Mouse (Mus musculus) G1E (cell line): ENCODE data around the gene Ccdc187. TPM values are rescaled to one million over a fixed set of nuclear protein-coding genes. Genes with fewer than 3 reads are reported as not detected.

Experiments
- ATAC-seq: 2 replicates; pipeline ENCODE4 v1.8.0; 2016; ENCODE audit warnings: mild to moderate bottlenecking; ENCODE audit not compliant: insufficient number of reproducible peaks, poor library complexity, low FRiP score, severe bottlenecking; ENCODE audit errors: extremely low read depth
- DNase-seq: peaks from one replicate; pipeline ENCODE4 v3.0.0; 2012; ENCODE audit warnings: low spot score
- H3K27me3 ChIP-seq: 2 replicates; pipeline ENCODE4 v1.6.1; 2012; ENCODE audit warnings: mild to moderate bottlenecking, low read length, inconsistent platforms; ENCODE audit not compliant: insufficient read depth
- H3K36me3 ChIP-seq: replicated peaks from 2 replicates; pipeline ENCODE3; 2012; ENCODE audit warnings: mild to moderate bottlenecking, inconsistent platforms
- H3K4me1 ChIP-seq: 2 replicates; pipeline ENCODE4 v1.6.1; 2012; ENCODE audit warnings: low read depth, low read length, inconsistent platforms, mixed read lengths; ENCODE audit not compliant: insufficient read depth
- H3K4me3 ChIP-seq: 2 replicates; pipeline ENCODE4 v1.5.1; 2012; ENCODE audit warnings: low read depth, mild to moderate bottlenecking, inconsistent platforms, low read length, moderate library complexity, mixed read lengths
- H3K9me3 ChIP-seq: replicated peaks from 2 replicates; pipeline ENCODE4 v1.6.1; 2012; ENCODE audit warnings: inconsistent platforms
- CTCF ChIP-seq: IDR thresholded peaks from 2 replicates; pipeline ENCODE4 v1.5.1; 2012; ENCODE audit warnings: low read depth, low read length, inconsistent platforms, mixed read lengths
- GATA1 ChIP-seq: IDR thresholded peaks from 2 replicates; pipeline ENCODE4 v1.6.1; 2012; ENCODE audit warnings: borderline replicate concordance, low read length, inconsistent platforms, mixed read lengths
- GATA2 ChIP-seq: IDR thresholded peaks from 2 replicates; pipeline ENCODE4 v1.6.1; 2012; ENCODE audit warnings: low read depth, low read length, inconsistent platforms, borderline replicate concordance
- POLR2AphosphoS5 ChIP-seq: IDR thresholded peaks from 2 replicates; pipeline ENCODE4 v1.6.1; 2012; ENCODE audit warnings: low read depth, low read length, inconsistent platforms; ENCODE audit not compliant: insufficient replicate concordance
- TAL1 ChIP-seq: conservative IDR thresholded peaks from 2 replicates; pipeline ENCODE4 v1.6.1; 2012; ENCODE audit warnings: low read depth, low read length, inconsistent platforms, mixed read lengths
- polyA plus RNA-seq: library from polyadenylated mRNA; stranded (reverse); fragments of >175 nt; gene quantifications from 2 replicates; pipeline ENCODE4 v1.2.3, GENCODE M21; 2012
- total RNA-seq, 2 experiments: library from RNA; stranded (forward) in 1 of 2; stranded (reverse) in 1 of 2; fragments of 200-1000 nt in 1 of 2; fragments of >200 nt in 1 of 2; fragmentation: Nextera tagmentation in 1 of 2; gene quantifications; 2 replicates each; pipeline ENCODE4 v1.2.3; 2014 to 2017

Ccdc187 gene
- total and polyA plus RNA-seq, 3 experiments = 0.11 TPM; not detected in 2

GRCm38 (mm10) chr2:26314281-26315071 lies 20.1 kb upstream of the Ccdc187 start:
- DNase-seq (no peak), ATAC-seq (no peak)
- H3K4me1 ChIP-seq = peaks cover 4% of the 10 kb centered on the region; the same call in 1 of the 2 replicates
- H3K4me3 ChIP-seq = no peak overlapping the region
- H3K36me3 ChIP-seq = no peaks in the 10 kb centered on the region
- no peaks in the 10 kb centered on the region for H3K9me3 ChIP-seq
- peaks cover 59% of the 10 kb centered on the region for H3K27me3 ChIP-seq
- TF ChIP-seq POLR2AphosphoS5 (no peak), GATA2 (no peak), GATA1 (no peak), TAL1 (no peak), CTCF (no peak)

GRCm38 (mm10) chr2:26313394-26313793 lies 19.0 kb upstream of the Ccdc187 start:
- Histone ChIP-seq H3K9me3 (no peaks in the 10 kb centered on the region), H3K4me3 (no peak overlapping the region), H3K27me3 (peaks cover 52% of the 10 kb centered on the region), H3K36me3 (no peaks in the 10 kb centered on the region), H3K4me1 (peaks cover 4% of the 10 kb centered on the region; the same call in 1 of the 2 replicates)
- no peak for DNase-seq
- TF ChIP-seq TAL1 = no peak
- no peak for TF ChIP-seq GATA1
- no peak for ATAC-seq

- peaks cover 4% of the 10 kb centered on the region; the same call in 1 of the 2 replicates for H3K4me1 ChIP-seq
- no peak for DNase-seq
- no peak for ATAC-seq
- no peaks in the 10 kb centered on the region for H3K9me3 ChIP-seq
- TF ChIP-seq GATA2 (no peak), TAL1 (no peak), GATA1 (no peak)
- H3K27me3 ChIP-seq = peaks cover 47% of the 10 kb centered on the region
- no peaks in the 10 kb centered on the region for H3K36me3 ChIP-seq
- no peak overlapping the region for H3K4me3 ChIP-seq
Measured at GRCm38 (mm10) chr2:26312812-26313211, 18.5 kb upstream of the Ccdc187 start.

- ATAC-seq = no peak
- peaks cover 4% of the 10 kb centered on the region; the same call in 1 of the 2 replicates for H3K4me1 ChIP-seq
- peaks cover 39% of the 10 kb centered on the region for H3K27me3 ChIP-seq
- no peaks in the 10 kb centered on the region for H3K36me3 ChIP-seq
- no peaks in the 10 kb centered on the region for H3K9me3 ChIP-seq
- TF ChIP-seq POLR2AphosphoS5 = no peak
- no peak overlapping the region for H3K4me3 ChIP-seq
- no peak for DNase-seq
Measured at GRCm38 (mm10) chr2:26311936-26312335, 17.6 kb upstream of the Ccdc187 start.

- H3K36me3 ChIP-seq = no peaks in the 10 kb centered on the region
- no peaks in the 10 kb centered on the region for H3K4me1 ChIP-seq
- no peak overlapping the region for H3K4me3 ChIP-seq
- TF ChIP-seq CTCF (no peak), GATA2 (no peak), TAL1 (no peak), POLR2AphosphoS5 (no peak), GATA1 (no peak)
- DNase-seq (no peak), ATAC-seq (no peak)
- H3K27me3 ChIP-seq = peaks cover 22% of the 10 kb centered on the region
- H3K9me3 ChIP-seq = no peaks in the 10 kb centered on the region
Measured at GRCm38 (mm10) chr2:26309739-26310138, 15.4 kb upstream of the Ccdc187 start.

GRCm38 (mm10) chr2:26306702-26307101 lies 12.3 kb upstream of the Ccdc187 start:
- Histone ChIP-seq H3K27me3 (peaks cover 11% of the 10 kb centered on the region), H3K36me3 (no peaks in the 10 kb centered on the region), H3K9me3 (no peaks in the 10 kb centered on the region), H3K4me3 (no peak overlapping the region), H3K4me1 (no peaks in the 10 kb centered on the region)
- no peak for ATAC-seq
- DNase-seq = no peak
- TF ChIP-seq POLR2AphosphoS5 (no peak), GATA1 (no peak), TAL1 (no peak), GATA2 (no peak)

- no peak for DNase-seq
- no peaks in the 10 kb centered on the region for H3K36me3 ChIP-seq
- no peaks in the 10 kb centered on the region for H3K9me3 ChIP-seq
- H3K27me3 ChIP-seq = peaks cover 15% of the 10 kb centered on the region
- TF ChIP-seq POLR2AphosphoS5 (no peak), CTCF (no peak), GATA2 (no peak), TAL1 (no peak), GATA1 (no peak)
- H3K4me1 ChIP-seq = no peaks in the 10 kb centered on the region
- H3K4me3 ChIP-seq = no peak overlapping the region
- ATAC-seq = no peak
Measured at GRCm38 (mm10) chr2:26305555-26305954, 11.2 kb upstream of the Ccdc187 start.
